Mouse (Mus musculus): Measurements from ENCODE around the gene Slc16a9. TPM values are rescaled to one million over a fixed set of nuclear protein-coding genes. Genes with fewer than 3 reads are reported as not detected.

Slc16a9 gene
- polyA plus RNA-seq, 1 experiment = not detected

DNA sequence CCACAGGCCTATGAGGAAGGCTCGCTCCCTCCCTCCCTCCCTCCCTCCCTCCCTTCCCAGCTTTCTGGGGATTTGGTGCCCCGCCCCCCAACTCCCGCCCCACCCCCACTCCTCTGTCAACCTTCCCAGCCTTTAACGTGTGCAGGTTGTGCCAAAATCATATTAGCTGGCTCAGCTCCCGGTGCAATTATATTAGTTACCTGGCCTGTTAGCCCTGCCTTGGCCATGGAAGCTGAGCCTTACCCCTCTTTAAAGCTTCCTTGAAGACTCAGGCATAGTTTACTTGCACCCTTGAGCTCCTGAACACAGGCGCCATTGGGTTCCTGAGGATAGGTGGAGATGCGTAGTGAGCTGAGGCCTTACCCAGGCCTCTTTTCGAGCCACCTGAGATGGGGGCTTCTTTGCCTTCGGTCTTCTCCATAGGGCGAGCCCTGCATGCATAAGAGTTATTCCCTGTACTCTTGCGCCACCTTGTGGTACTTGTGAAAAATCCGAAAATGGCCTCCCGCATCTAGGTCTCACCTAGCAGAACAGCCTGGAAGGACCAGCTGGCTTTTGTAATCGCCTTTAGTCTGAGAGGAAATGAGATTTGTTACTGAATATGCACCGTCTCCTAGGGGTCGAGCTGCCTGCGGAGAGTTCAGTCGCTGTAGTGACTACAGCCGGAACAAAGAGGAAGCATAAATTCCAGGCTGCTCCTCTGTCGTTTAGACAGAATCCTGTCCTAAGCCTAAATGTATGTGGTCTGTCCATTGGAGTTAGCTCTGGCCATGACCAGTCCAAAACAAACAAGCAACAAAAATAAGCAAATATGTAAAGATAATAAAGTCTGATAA, 51.8 kb downstream of the Slc16a9 start:
- Histone ChIP-seq H3K79me2 (ENCODE audit: control insufficient read depth, insufficient read depth) (no peaks in the 10 kb centered on the region), H3K4me3 (ENCODE audit: insufficient read depth, poor library complexity, severe bottlenecking) (no peak overlapping the region), H3K36me3 (ENCODE audit: control insufficient read depth, insufficient read depth) (no peaks in the 10 kb centered on the region), H3K79me3 (ENCODE audit: low read depth) (no peaks in the 10 kb centered on the region), H3K27me3 (ENCODE audit: control insufficient read depth, insufficient read depth, insufficient read length) (no peaks in the 10 kb centered on the region), H3ac (ENCODE audit: control insufficient read depth, insufficient read length, low read depth) (no peak overlapping the region)
- TF ChIP-seq FOSL1 (IDR thresholded peaks at IDR 0.05; ENCODE audit: insufficient read depth, low read length, poor library complexity, severe bottlenecking) (no peak), MYOD1 (IDR thresholded peaks at IDR 0.05; ENCODE audit: control insufficient read depth, insufficient read length, low read depth) (no peak), CTCF (IDR thresholded peaks at IDR 0.05; ENCODE audit: control insufficient read depth, insufficient read depth, insufficient read length) (peak; percentile 38), MYOG (IDR thresholded peaks at IDR 0.05; ENCODE audit: control insufficient read depth, extremely low read depth, insufficient read length) (no peak), USF1 (IDR thresholded peaks at IDR 0.05; ENCODE audit: low read depth) (no peak), MAX (IDR thresholded peaks at IDR 0.05) (no peak), CEBPB (IDR thresholded peaks at IDR 0.05; ENCODE audit: low read depth) (no peak)

DNA sequence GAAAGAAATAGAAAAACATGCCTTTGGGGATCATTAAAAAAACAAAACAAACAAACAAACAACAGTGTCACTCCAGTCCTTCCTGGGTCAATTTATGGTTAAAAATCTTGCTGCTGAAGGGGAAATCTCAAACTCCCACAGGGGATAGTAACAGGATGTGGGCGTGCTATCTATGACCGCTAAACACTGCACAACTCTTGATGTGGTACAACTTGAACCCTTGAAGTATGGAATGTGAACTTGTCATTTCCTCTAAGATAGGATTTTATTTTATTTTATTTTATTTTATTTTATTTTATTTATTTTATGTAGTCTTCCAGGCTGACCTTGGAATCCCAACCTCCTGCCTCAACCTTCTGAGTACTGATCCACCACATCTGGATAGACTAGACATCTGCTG, 54.2 kb downstream of the Slc16a9 start:
- no peaks in the 10 kb centered on the region for H3K27me3 ChIP-seq (ENCODE audit: control insufficient read depth, insufficient read depth, insufficient read length)
- no peak overlapping the region for H3K4me3 ChIP-seq (ENCODE audit: insufficient read depth, poor library complexity, severe bottlenecking)
- H3K79me3 ChIP-seq (ENCODE audit: low read depth) = no peaks in the 10 kb centered on the region
- H3ac ChIP-seq (ENCODE audit: control insufficient read depth, insufficient read length, low read depth) = no peak overlapping the region
- H3K36me3 ChIP-seq (ENCODE audit: control insufficient read depth, insufficient read depth) = no peaks in the 10 kb centered on the region
- H3K79me2 ChIP-seq (ENCODE audit: control insufficient read depth, insufficient read depth) = no peaks in the 10 kb centered on the region
- no peak for TF ChIP-seq CEBPB (IDR thresholded peaks at IDR 0.05; ENCODE audit: low read depth)
- TF ChIP-seq FOSL1 (IDR thresholded peaks at IDR 0.05; ENCODE audit: insufficient read depth, low read length, poor library complexity, severe bottlenecking) = no peak
- no peak for TF ChIP-seq MAX (IDR thresholded peaks at IDR 0.05)
- no peak for TF ChIP-seq USF1 (IDR thresholded peaks at IDR 0.05; ENCODE audit: low read depth)
- TF ChIP-seq MYOD1 (IDR thresholded peaks at IDR 0.05; ENCODE audit: control insufficient read depth, insufficient read length, low read depth) = no peak
- TF ChIP-seq MYOG (IDR thresholded peaks at IDR 0.05; ENCODE audit: control insufficient read depth, extremely low read depth, insufficient read length) = no peak
- TF ChIP-seq CTCF (IDR thresholded peaks at IDR 0.05; ENCODE audit: control insufficient read depth, insufficient read depth, insufficient read length) = no peak

- Histone ChIP-seq H3K4me3 (ENCODE audit: insufficient read depth, poor library complexity, severe bottlenecking) (no peak overlapping the region), H3K79me3 (ENCODE audit: low read depth) (no peaks in the 10 kb centered on the region), H3K36me3 (ENCODE audit: control insufficient read depth, insufficient read depth) (no peaks in the 10 kb centered on the region), H3ac (ENCODE audit: control insufficient read depth, insufficient read length, low read depth) (no peak overlapping the region), H3K27me3 (ENCODE audit: control insufficient read depth, insufficient read depth, insufficient read length) (no peaks in the 10 kb centered on the region), H3K79me2 (ENCODE audit: control insufficient read depth, insufficient read depth) (no peaks in the 10 kb centered on the region)
- no peak for TF ChIP-seq MAX (IDR thresholded peaks at IDR 0.05)
- TF ChIP-seq FOSL1 (IDR thresholded peaks at IDR 0.05; ENCODE audit: insufficient read depth, low read length, poor library complexity, severe bottlenecking) = no peak
- no peak for TF ChIP-seq CTCF (IDR thresholded peaks at IDR 0.05; ENCODE audit: control insufficient read depth, insufficient read depth, insufficient read length)
- no peak for TF ChIP-seq USF1 (IDR thresholded peaks at IDR 0.05; ENCODE audit: low read depth)
Measured at GRCm38 (mm10) chr10:70299653-70300052, 54.8 kb downstream of the Slc16a9 start.

DNA sequence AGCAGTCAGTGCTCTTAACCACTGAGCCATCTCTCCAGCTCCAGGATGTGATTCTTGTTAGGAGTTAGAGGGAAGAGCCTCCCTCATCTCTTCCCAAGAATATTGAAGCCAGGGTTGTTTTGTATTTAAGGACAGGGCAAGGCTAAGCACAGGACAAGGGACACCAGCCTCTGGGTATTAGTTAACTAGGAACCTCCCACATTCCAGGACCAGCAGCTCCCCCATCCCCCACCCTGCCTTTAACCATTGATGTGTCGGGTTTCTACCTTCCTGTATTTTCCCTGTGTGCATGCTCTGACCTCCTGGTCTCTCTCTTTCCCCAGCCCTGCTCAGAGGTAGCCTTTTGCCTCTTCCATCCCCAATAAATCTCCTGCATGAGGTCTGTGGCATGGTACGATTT, 56.3 kb downstream of the Slc16a9 start:
- Histone ChIP-seq H3ac (ENCODE audit: control insufficient read depth, insufficient read length, low read depth) (no peak overlapping the region), H3K79me3 (ENCODE audit: low read depth) (no peaks in the 10 kb centered on the region), H3K36me3 (ENCODE audit: control insufficient read depth, insufficient read depth) (no peaks in the 10 kb centered on the region), H3K79me2 (ENCODE audit: control insufficient read depth, insufficient read depth) (no peaks in the 10 kb centered on the region), H3K27me3 (ENCODE audit: control insufficient read depth, insufficient read depth, insufficient read length) (no peaks in the 10 kb centered on the region), H3K4me3 (ENCODE audit: insufficient read depth, poor library complexity, severe bottlenecking) (no peak overlapping the region)
- TF ChIP-seq USF1 (IDR thresholded peaks at IDR 0.05; ENCODE audit: low read depth) (no peak), MYOG (IDR thresholded peaks at IDR 0.05; ENCODE audit: control insufficient read depth, extremely low read depth, insufficient read length) (no peak), MYOD1 (IDR thresholded peaks at IDR 0.05; ENCODE audit: control insufficient read depth, insufficient read length, low read depth) (no peak), CEBPB (IDR thresholded peaks at IDR 0.05; ENCODE audit: low read depth) (no peak), CTCF (IDR thresholded peaks at IDR 0.05; ENCODE audit: control insufficient read depth, insufficient read depth, insufficient read length) (no peak), MAX (IDR thresholded peaks at IDR 0.05) (no peak), FOSL1 (IDR thresholded peaks at IDR 0.05; ENCODE audit: insufficient read depth, low read length, poor library complexity, severe bottlenecking) (no peak)

- H3K36me3 ChIP-seq (ENCODE audit: control insufficient read depth, insufficient read depth) = no peaks in the 10 kb centered on the region
- no peak overlapping the region for H3ac ChIP-seq (ENCODE audit: control insufficient read depth, insufficient read length, low read depth)
- no peaks in the 10 kb centered on the region for H3K79me3 ChIP-seq (ENCODE audit: low read depth)
- no peak overlapping the region for H3K4me3 ChIP-seq (ENCODE audit: insufficient read depth, poor library complexity, severe bottlenecking)
- H3K27me3 ChIP-seq (ENCODE audit: control insufficient read depth, insufficient read depth, insufficient read length) = no peaks in the 10 kb centered on the region
- no peak for TF ChIP-seq USF1 (IDR thresholded peaks at IDR 0.05; ENCODE audit: low read depth)
- no peak for TF ChIP-seq MAX (IDR thresholded peaks at IDR 0.05)
- TF ChIP-seq CEBPB (IDR thresholded peaks at IDR 0.05; ENCODE audit: low read depth) = no peak
- no peak for TF ChIP-seq FOSL1 (IDR thresholded peaks at IDR 0.05; ENCODE audit: insufficient read depth, low read length, poor library complexity, severe bottlenecking)
- no peak for TF ChIP-seq CTCF (IDR thresholded peaks at IDR 0.05; ENCODE audit: control insufficient read depth, insufficient read depth, insufficient read length)
- no peak for TF ChIP-seq MYOG (IDR thresholded peaks at IDR 0.05; ENCODE audit: control insufficient read depth, extremely low read depth, insufficient read length)
- TF ChIP-seq MYOD1 (IDR thresholded peaks at IDR 0.05; ENCODE audit: control insufficient read depth, insufficient read length, low read depth) = no peak
- no peaks in the 10 kb centered on the region for H3K79me2 ChIP-seq (ENCODE audit: control insufficient read depth, insufficient read depth)
Measured at GRCm38 (mm10) chr10:70303203-70303602, 58.3 kb downstream of the Slc16a9 start.

Measured in C2C12 (cell line).